Mouse (Mus musculus) induced T-regulatory cell, adult 2 months (primary cell): ENCODE results near the gene Dpf1.
A peak's percentile ranks its signal among the peaks of the same experiment; 100 is the strongest.

Experiments
- DNase-seq: peaks from one replicate; pipeline ENCODE4 v3.0.0-alpha.2; 2012; ENCODE audit warnings: low read depth

Gene Dpf1

GRCm38 (mm10) chr7:29303738-29304462 is at the start of gene Dpf1:
Dpf1 (plus strand) TSS chr7:29303951.
- DNase-seq: peak; percentile 73

- DNase-seq: no peak
These were observed 47.9 kb upstream of the Dpf1 start for GRCm38 (mm10) chr7:29255875-29256274.

DNA sequence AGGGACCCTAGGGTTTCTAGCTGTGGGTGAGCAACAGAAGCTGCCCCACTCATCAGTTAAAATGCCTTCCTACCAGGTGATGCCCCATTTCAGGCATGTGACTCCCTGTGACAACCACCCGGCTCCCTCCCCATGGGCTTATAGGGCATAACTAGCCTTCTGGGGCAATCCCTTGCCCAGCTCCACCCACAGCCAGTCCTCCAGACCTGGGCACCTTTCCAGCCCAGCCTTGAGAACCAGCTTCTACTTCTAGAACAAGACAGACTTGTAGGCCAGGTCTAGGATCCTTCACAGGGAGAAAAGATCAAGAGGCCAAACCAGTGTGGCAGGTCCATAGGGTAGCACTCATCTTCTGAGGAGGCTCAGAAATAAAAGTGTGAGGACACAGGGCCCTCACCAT is 46.4 kb upstream of the Dpf1 start:
- no peak for DNase-seq

- DNase-seq: no peak
These were observed 43.7 kb upstream of the Dpf1 start for GRCm38 (mm10) chr7:29259781-29260730.

DNA sequence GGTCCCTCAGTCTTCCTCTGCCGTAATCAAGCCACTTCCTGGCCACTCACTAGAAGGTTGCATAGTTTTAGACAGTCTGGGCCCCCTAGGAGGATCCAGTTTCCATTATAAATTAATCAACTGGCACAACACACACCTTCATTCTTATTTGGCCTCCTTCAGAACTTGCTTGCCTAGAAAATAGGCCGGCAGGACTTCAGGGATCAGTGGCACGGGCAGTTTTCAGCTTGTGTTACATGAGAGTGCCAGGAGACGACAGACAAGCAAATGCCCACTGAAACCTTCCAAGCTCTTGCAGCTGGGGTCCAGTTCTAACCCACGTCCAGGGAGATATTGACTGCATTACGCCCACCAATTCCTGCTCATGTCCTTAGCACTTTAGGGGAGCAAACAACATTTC is 41.6 kb upstream of the Dpf1 start:
- DNase-seq: no peak

DNA sequence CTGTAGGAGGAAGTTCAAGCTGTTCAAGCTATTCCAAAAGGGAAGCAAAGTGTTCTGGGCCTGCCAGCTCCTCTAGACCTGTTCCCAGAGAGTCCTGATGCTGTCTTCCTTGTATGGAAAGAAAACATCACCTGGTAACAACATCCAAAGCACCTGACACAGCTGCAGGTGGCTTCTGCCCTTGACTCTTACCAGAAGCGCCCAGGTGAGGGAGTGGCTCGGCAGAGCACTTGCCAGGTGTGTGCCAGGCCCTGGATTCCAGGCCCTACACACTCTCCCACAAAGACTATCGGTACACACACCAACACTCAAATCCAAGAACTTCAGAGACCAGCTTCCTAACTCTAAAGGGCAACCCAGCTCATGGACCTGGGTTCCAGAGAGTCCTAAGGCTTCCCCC is 39.9 kb upstream of the Dpf1 start:
- no peak for DNase-seq

- DNase-seq: no peak
These were observed 38.1 kb upstream of the Dpf1 start for GRCm38 (mm10) chr7:29265636-29266035.

DNA sequence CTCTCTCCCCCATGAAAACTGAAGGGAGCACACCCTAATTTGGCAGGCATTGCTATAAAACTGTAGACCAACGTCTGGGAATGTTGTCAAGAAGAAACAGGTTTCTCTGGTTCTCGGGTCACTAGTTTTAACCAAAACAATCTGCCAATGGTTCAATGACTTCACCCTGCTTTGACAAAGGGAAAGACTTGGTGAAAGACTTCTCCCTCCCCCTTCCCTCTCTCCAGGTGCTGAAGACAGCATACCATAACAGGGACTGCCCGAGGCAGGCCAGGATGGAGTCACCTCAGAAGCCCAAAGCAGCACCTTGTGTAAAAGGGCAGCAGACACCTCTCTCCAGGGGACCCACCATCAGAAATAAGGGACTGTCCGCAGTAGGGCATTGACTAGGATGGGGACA is 36.8 kb upstream of the Dpf1 start:
- DNase-seq: no peak

- DNase-seq: no peak
These were observed 33.3 kb upstream of the Dpf1 start for GRCm38 (mm10) chr7:29270445-29270844.

DNA sequence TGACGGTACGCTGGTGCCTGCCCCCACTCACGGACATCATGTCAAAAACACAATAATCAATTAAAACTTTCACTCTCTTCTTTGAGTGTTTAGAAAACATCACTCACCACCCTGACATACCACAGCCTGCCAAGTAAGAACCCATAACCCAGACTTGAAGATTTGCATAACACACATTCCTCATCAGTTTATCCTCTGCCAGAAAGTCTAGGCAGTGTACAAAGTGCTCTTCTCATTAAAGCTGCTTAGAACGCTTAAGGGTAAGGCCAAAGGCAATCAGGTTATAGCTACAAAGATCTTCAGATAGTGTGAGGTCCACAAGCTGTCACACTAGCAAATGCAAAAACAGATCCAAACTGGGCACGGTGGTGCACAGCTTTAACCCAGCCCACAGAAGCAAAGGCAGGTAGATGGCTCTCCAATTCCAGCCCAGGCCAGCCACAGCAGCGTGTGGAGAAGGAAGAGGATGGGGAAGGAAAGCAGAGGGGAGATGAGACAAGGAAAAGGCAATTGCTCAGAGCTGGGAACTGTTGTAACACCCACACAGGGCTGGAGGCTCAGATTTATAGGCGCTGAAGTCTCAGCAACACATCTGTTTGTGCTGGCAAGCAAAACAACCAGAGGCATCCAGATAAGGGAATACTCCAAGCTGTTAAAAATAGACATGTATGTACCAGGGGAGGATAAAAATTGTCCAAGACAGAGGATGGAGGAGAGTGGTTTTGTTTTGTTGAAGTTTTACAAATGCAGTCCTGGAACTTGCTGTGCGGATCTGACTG is 31.9 kb upstream of the Dpf1 start:
- DNase-seq: no peak

DNA sequence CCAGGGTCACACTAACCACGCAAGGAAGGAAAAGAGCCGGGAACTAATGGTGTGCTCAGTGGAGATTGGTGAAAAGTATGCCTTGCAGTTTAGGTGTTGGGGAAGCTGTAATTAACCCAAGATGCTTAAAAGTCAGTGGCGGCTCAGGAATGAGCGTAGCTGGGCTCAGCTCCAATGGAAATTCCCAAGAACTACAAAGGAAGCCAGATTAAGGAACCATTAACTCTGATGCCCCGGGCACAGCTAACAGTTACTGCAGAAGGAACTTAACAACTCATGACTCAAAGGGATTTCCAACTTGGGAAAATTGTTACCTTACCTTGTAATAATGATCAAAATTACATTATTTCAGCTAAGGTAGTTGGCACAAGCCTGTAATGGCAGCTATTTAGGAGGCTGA is 27.0 kb upstream of the Dpf1 start:
- DNase-seq: no peak

- DNase-seq: no peak
These were observed 26.2 kb upstream of the Dpf1 start for GRCm38 (mm10) chr7:29277510-29277909.

DNA sequence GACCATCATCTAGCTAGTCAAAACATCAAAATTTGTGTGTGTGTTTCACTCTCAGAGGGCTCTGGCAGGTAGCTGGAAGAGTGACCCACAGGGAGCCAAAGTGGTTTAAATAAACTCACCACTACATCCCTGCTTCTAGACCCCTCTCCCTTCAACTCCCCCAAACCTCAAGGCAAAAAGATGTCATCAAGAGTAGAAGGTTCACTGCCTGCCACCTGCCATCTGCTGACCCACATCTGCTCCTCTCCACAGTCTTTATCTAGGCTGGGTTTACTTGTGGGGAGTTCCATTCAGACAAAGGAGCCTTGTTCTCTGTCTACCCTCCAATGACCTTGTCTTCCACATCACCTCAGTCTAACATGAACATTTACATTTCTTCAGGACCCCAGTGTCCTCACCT is 24.5 kb upstream of the Dpf1 start:
- DNase-seq: no peak

DNA sequence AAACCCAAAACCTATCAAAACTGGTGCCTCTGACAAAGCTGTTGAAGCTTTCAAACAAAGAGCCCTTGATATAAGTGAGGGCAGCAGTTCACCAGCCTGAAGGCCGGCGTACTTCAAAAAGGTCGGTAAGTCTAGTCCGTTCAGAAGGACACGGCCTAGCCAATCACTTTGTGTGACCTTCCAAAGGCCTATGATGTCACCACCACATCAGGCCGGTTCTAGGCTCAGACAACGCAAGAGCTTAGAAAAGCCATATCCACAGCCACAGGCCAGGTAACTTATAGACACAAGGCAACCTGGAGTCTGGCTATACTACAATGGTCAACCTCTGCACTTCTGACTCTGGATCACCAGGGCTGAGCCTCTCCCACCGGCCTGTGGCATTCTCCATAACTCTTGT is 23.8 kb upstream of the Dpf1 start:
- DNase-seq: no peak

DNA sequence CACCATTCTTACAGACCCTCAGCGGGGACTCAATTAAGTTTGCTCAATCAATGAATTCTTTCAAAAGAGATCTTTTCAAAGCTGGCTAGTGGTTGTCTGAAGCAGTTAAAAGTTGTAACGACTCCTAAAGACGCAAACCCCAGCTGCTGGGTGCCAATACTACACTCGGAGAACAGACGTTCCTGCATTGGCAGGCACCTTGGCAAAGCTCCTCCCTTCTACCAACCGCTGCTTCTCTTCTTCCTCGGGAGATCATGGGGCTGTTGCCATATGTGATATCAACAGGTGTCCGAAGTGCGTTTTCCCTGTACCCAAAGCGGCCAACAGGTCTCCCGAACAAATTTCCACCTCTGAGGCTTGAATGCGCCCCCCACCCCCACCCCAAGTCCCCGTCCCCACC is 22.9 kb upstream of the Dpf1 start:
- DNase-seq: peak; percentile 49

- peak; percentile 79 for DNase-seq
These were observed 22.3 kb upstream of the Dpf1 start, which contains the start of gene Spint2 for GRCm38 (mm10) chr7:29281201-29282073. Spint2 (minus strand) TSS chr7:29281912.

DNA sequence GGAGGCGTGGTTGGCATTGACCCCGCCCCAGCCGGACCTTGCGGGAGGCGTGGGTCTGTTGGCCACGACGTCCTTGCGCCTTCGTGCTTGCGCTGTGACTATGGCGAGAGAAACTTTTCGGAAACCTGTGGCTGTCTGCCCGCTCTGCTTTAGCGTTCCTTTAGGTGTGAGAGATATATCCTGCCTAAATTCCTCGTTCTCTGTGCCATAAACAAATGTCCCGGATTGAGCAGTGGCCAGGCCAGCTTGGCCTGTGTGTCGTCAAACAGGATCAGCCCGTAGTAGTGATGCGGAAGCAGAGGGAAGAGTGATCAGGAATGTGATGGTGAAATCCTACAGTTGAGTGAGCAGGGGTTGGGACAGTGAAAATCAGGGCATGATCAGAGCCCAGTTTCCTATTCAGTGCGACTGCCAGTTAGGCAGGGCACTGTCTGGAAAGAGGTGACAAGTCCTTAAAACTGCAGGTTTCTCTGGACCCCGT is 21.6 kb upstream of the Dpf1 start:
- no peak for DNase-seq

DNA sequence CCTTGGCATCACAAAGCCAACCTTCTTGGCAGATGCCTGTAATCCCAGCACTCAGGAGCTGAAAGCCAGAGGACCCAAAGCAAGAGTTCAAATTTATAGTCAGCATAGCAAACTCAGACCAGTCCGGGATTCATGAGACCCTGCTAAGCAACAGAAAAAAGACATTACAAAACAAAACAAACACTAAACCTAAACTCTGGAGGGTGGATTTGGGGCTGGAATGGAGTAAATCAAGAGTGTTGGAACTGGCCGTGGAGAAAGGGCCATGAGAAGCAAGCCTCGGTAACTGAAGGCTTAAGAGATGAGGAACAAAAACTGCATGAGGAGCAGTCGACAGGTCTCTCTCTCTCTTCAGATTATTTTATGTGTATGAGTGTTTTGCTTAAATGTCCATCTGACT is 19.9 kb upstream of the Dpf1 start:
- DNase-seq: no peak

- no peak for DNase-seq
These were observed 19.2 kb upstream of the Dpf1 start for GRCm38 (mm10) chr7:29284523-29284922.

GRCm38 (mm10) chr7:29287481-29287880 is 16.3 kb upstream of the Dpf1 start:
- DNase-seq: no peak

GRCm38 (mm10) chr7:29288079-29288478 is 15.7 kb upstream of the Dpf1 start:
- no peak for DNase-seq
